In genomic region chr6:72344396-72345073, GRCm38 (mm10) we compare ENCODE assay signal across 8 mouse cellular contexts. TPM values are rescaled to one million over a fixed set of nuclear protein-coding genes. Genes with fewer than 3 reads are reported as not detected.
DNase-seq lines count a peak whose midpoint lies in the region; ATAC-seq and TF ChIP-seq lines count a peak whose summit lies in the region.

No protein-coding gene starts in this region.

- no peak for ATAC-seq in embryonic facial prominence, embryonic 11.5 days (replicated peaks; ENCODE audit: insufficient number of reproducible peaks, low FRiP score, low TSS enrichment, low read depth)
- peak; percentile 65 for ATAC-seq in intestine, embryonic 15.5 days
- ATAC-seq in neural tube, embryonic 15.5 days (ENCODE audit: low FRiP score): peak; percentile 46

- TF ChIP-seq POLR2A in liver, adult 2 months (IDR thresholded peaks at IDR 0.05; ENCODE audit: extremely low read depth, insufficient read depth, low read length): no peak

- no peaks in the 10 kb centered on the region for H3K9me3 ChIP-seq in embryonic facial prominence, embryonic 11.5 days (replicated peaks; ENCODE audit: control insufficient read depth, low read length)
- H3K9me3 ChIP-seq in intestine, embryonic 15.5 days: no peaks in the 10 kb centered on the region
- no peaks in the 10 kb centered on the region for H3K9me3 ChIP-seq in neural tube, embryonic 15.5 days (replicated peaks)

- peak overlapping the region; percentile 72 for H3K4me2 ChIP-seq in embryonic facial prominence, embryonic 11.5 days (ENCODE audit: low read depth, low read length)
- peak overlapping the region; percentile 83 for H3K4me2 ChIP-seq in intestine, embryonic 15.5 days (replicated peaks)
- peak overlapping the region; percentile 77 for H3K4me2 ChIP-seq in neural tube, embryonic 15.5 days

- peaks cover 4% of the 10 kb centered on the region for H3K36me3 ChIP-seq in liver, adult 2 months (ENCODE audit: control insufficient read depth, insufficient read depth, low read length)
- H3K36me3 ChIP-seq in embryonic facial prominence, embryonic 11.5 days (replicated peaks; ENCODE audit: control insufficient read depth, insufficient read depth, low read depth, low read length): no peaks in the 10 kb centered on the region
- peaks cover 7% of the 10 kb centered on the region; the same call in 1 of the 2 replicates for H3K36me3 ChIP-seq in intestine, embryonic 15.5 days
- H3K36me3 ChIP-seq in neural tube, embryonic 15.5 days: peaks cover 13% of the 10 kb centered on the region; the same call in 1 of the 2 replicates

- DNase-seq in liver, adult 2 months (ENCODE audit: extremely low read depth, low read depth, low spot score): no peak
- no peak for DNase-seq in liver
- no peak for DNase-seq in embryonic facial prominence, embryonic 11.5 days (ENCODE audit: low spot score)
- DNase-seq in urinary bladder, postnatal 10 days (ENCODE audit: low spot score): no peak
- no peak for DNase-seq in right cerebral cortex, postnatal 25 days
- no peak for DNase-seq in layer of hippocampus, adult 9-10 months (ENCODE audit: low spot score)

- WGBS in liver, adult 2 months: under 1% methylated on average over 42 of the region's 42 CpGs
- WGBS in embryonic facial prominence, embryonic 11.5 days: under 1% methylated on average over 42 of the region's 42 CpGs
- WGBS in intestine, embryonic 15.5 days: under 1% methylated on average over 42 of the region's 42 CpGs
- under 1% methylated on average over 42 of the region's 42 CpGs for WGBS in neural tube, embryonic 15.5 days

- no peak for TF ChIP-seq CTCF in liver, adult 2 months (IDR thresholded peaks at IDR 0.05; ENCODE audit: low read depth, low read length)

- peak overlapping the region; percentile 78 for H3K27ac ChIP-seq in liver, adult 2 months (replicated peaks; ENCODE audit: insufficient read depth, low read depth, low read length)
- 0 out of 2 replicates have a peak overlapping the region, but pooled peaks have one; percentile 32 for H3K27ac ChIP-seq in embryonic facial prominence, embryonic 11.5 days (replicated peaks; ENCODE audit: low read depth, low read length)
- H3K27ac ChIP-seq in intestine, embryonic 15.5 days: peak overlapping the region; percentile 51; the same call in 1 of the 2 replicates
- H3K27ac ChIP-seq in neural tube, embryonic 15.5 days (replicated peaks): peak overlapping the region; percentile 77

- H3K4me3 ChIP-seq in liver, adult 2 months (ENCODE audit: insufficient read depth, low read depth, low read length): peak overlapping the region; percentile 95
- peak overlapping the region; percentile 80 for H3K4me3 ChIP-seq in embryonic facial prominence, embryonic 11.5 days (ENCODE audit: low read depth, low read length)
- peak overlapping the region; percentile 84 for H3K4me3 ChIP-seq in intestine, embryonic 15.5 days (replicated peaks)
- peak overlapping the region; percentile 95 for H3K4me3 ChIP-seq in neural tube, embryonic 15.5 days (replicated peaks)

- peaks cover 26% of the 10 kb centered on the region; the same call in 1 of the 2 replicates for H3K79me2 ChIP-seq in liver, adult 2 months (ENCODE audit: control insufficient read depth, insufficient read depth, low read length)

- H3K27me3 ChIP-seq in liver, adult 2 months (ENCODE audit: control insufficient read depth, insufficient read depth, low read length): no peaks in the 10 kb centered on the region
- H3K27me3 ChIP-seq in embryonic facial prominence, embryonic 11.5 days (ENCODE audit: control insufficient read depth, insufficient read depth, low read length): no peaks in the 10 kb centered on the region
- H3K27me3 ChIP-seq in intestine, embryonic 15.5 days (replicated peaks): no peaks in the 10 kb centered on the region
- H3K27me3 ChIP-seq in neural tube, embryonic 15.5 days (replicated peaks): no peaks in the 10 kb centered on the region

- H3K4me1 ChIP-seq in liver, adult 2 months (ENCODE audit: control insufficient read depth, insufficient read depth, low read length): peaks cover 18% of the 10 kb centered on the region
- peaks cover 6% of the 10 kb centered on the region; the same call in 1 of the 2 replicates for H3K4me1 ChIP-seq in embryonic facial prominence, embryonic 11.5 days (ENCODE audit: control insufficient read depth, insufficient read depth, low read length)
- H3K4me1 ChIP-seq in intestine, embryonic 15.5 days (replicated peaks): peaks cover 17% of the 10 kb centered on the region
- peaks cover 45% of the 10 kb centered on the region for H3K4me1 ChIP-seq in neural tube, embryonic 15.5 days

- peak overlapping the region; percentile 96 for H3K9ac ChIP-seq in liver, adult 2 months (ENCODE audit: low read depth, low read length)
- peak overlapping the region; percentile 80 for H3K9ac ChIP-seq in embryonic facial prominence, embryonic 11.5 days (replicated peaks; ENCODE audit: low read length)
- peak overlapping the region; percentile 84 for H3K9ac ChIP-seq in intestine, embryonic 15.5 days
- peak overlapping the region; percentile 92 for H3K9ac ChIP-seq in neural tube, embryonic 15.5 days (replicated peaks)

RNA-seq across cellular contexts. Expression of gene Usp39, which starts 0.4 kb away (rescaled TPM):
- 15.2 TPM in 2 replicates for total RNA-seq in liver, adult 2 months (2014; rRNA removed)
- 10.5 and 11.9 TPM in 2 replicates for polyA plus RNA-seq in liver, adult 2 months (2012; rRNA removed)
- polyA plus RNA-seq in embryonic facial prominence, embryonic 11.5 days (2014; fragmentation: Nextera tagmentation; extraction: Ambion mirVana): 107 and 111 TPM in 2 replicates
- polyA plus RNA-seq in intestine, embryonic 15.5 days (2015; fragmentation: Nextera tagmentation; extraction: Ambion mirVana): 38.2 and 42.6 TPM in 2 replicates
- 36.7 and 39.2 TPM in 2 replicates for polyA plus RNA-seq in neural tube, embryonic 15.5 days (2015; fragmentation: Nextera tagmentation; extraction: Ambion mirVana)

RNA-seq across cellular contexts. Expression of gene 0610030E20Rik, which starts 2.6 kb away (rescaled TPM):
- 10.2 and 14.2 TPM in 2 replicates for total RNA-seq in liver, adult 2 months (2014; rRNA removed)
- polyA plus RNA-seq in liver, adult 2 months (2012; rRNA removed): 17.5 and 18.5 TPM in 2 replicates
- 16.4 and 19.8 TPM in 2 replicates for polyA plus RNA-seq in embryonic facial prominence, embryonic 11.5 days (2014; fragmentation: Nextera tagmentation; extraction: Ambion mirVana)
- 25.9 and 26.1 TPM in 2 replicates for polyA plus RNA-seq in intestine, embryonic 15.5 days (2015; fragmentation: Nextera tagmentation; extraction: Ambion mirVana)
- polyA plus RNA-seq in neural tube, embryonic 15.5 days (2015; fragmentation: Nextera tagmentation; extraction: Ambion mirVana): 15.4 and 19.2 TPM in 2 replicates

RNA-seq across cellular contexts. Expression of gene Tmem150a, which starts 10.7 kb away (rescaled TPM):
- 62.9 and 78.9 TPM in 2 replicates for total RNA-seq in liver, adult 2 months (2014; rRNA removed)
- 202 and 244 TPM in 2 replicates for polyA plus RNA-seq in liver, adult 2 months (2012; rRNA removed)
- 7.9 and 9.0 TPM in 2 replicates for polyA plus RNA-seq in embryonic facial prominence, embryonic 11.5 days (2014; fragmentation: Nextera tagmentation; extraction: Ambion mirVana)
- 11.3 and 14.4 TPM in 2 replicates for polyA plus RNA-seq in intestine, embryonic 15.5 days (2015; fragmentation: Nextera tagmentation; extraction: Ambion mirVana)
- polyA plus RNA-seq in neural tube, embryonic 15.5 days (2015; fragmentation: Nextera tagmentation; extraction: Ambion mirVana): 21.2 and 21.5 TPM in 2 replicates

RNA-seq across cellular contexts. Expression of gene Rnf181, which starts 22.2 kb away (rescaled TPM):
- 58.1 and 62.6 TPM in 2 replicates for total RNA-seq in liver, adult 2 months (2014; rRNA removed)
- polyA plus RNA-seq in liver, adult 2 months (2012; rRNA removed): 66.4 and 75.2 TPM in 2 replicates
- 95.1 and 96.7 TPM in 2 replicates for polyA plus RNA-seq in embryonic facial prominence, embryonic 11.5 days (2014; fragmentation: Nextera tagmentation; extraction: Ambion mirVana)
- polyA plus RNA-seq in intestine, embryonic 15.5 days (2015; fragmentation: Nextera tagmentation; extraction: Ambion mirVana): 122 and 133 TPM in 2 replicates
- polyA plus RNA-seq in neural tube, embryonic 15.5 days (2015; fragmentation: Nextera tagmentation; extraction: Ambion mirVana): 145 and 147 TPM in 2 replicates

RNA-seq across cellular contexts. Expression of gene Vamp5, which starts 35.7 kb away (rescaled TPM):
- total RNA-seq in liver, adult 2 months (2014; rRNA removed): 18.9 and 20.5 TPM in 2 replicates
- 18.3 and 18.5 TPM in 2 replicates for polyA plus RNA-seq in liver, adult 2 months (2012; rRNA removed)
- polyA plus RNA-seq in embryonic facial prominence, embryonic 11.5 days (2014; fragmentation: Nextera tagmentation; extraction: Ambion mirVana): 13.5 and 15.8 TPM in 2 replicates
- polyA plus RNA-seq in intestine, embryonic 15.5 days (2015; fragmentation: Nextera tagmentation; extraction: Ambion mirVana): 19.2 and 19.4 TPM in 2 replicates
- 20.4 and 25.7 TPM in 2 replicates for polyA plus RNA-seq in neural tube, embryonic 15.5 days (2015; fragmentation: Nextera tagmentation; extraction: Ambion mirVana)
